Mouse (Mus musculus) heart, embryonic 14.5 days (tissue): Measurements from ENCODE around the gene Stxbp2. TPM values are rescaled to one million over a fixed set of nuclear protein-coding genes. Genes with fewer than 3 reads are reported as not detected.
A peak's percentile ranks its signal among the peaks of the same experiment; 100 is the strongest.
"Not testable (repeated sequence)": the region's sequence is repeated elsewhere in the genome, so short reads cannot be mapped to it uniquely, and the experiment has no call there.

Experiments
- ATAC-seq: fragments of 200-750 bp; cut with Nextera tagmentation; 2 replicates; pipeline ENCODE4 v1.8.0; 2017; ENCODE audit warnings: low read depth, moderate TSS enrichment; ENCODE audit not compliant: insufficient number of reproducible peaks, insufficient read depth, low FRiP score
- H3K27ac ChIP-seq, 2 experiments: fragments of 200-500 bp in 1 of 2; fragments of 300-500 bp in 1 of 2; sonication (generic) in 1 of 2; replicated peaks in 1 of 2; 2 replicates each; pipeline ENCODE4 v1.5.1; 2012 to 2014; ENCODE audit warnings: low read depth in 2 of 2, low read length in 2 of 2, control low read depth in 1 of 2, mild to moderate bottlenecking in 1 of 2, mixed read lengths in 1 of 2; ENCODE audit not compliant: control insufficient read depth in 1 of 2, insufficient read depth in 1 of 2
- H3K27me3 ChIP-seq: fragments of 300-500 bp; sonication (generic); 2 replicates; pipeline ENCODE4 v1.6.1; 2014; ENCODE audit warnings: mild to moderate bottlenecking, low read length, control low read depth; ENCODE audit not compliant: control insufficient read depth, insufficient read depth
- H3K36me3 ChIP-seq: fragments of 300-500 bp; sonication (generic); 2 replicates; pipeline ENCODE4 v1.6.1; 2014; ENCODE audit warnings: mild to moderate bottlenecking, control low read depth, low read length, mixed read lengths; ENCODE audit not compliant: control insufficient read depth, insufficient read depth
- H3K4me1 ChIP-seq, 2 experiments: fragments of 200-500 bp in 1 of 2; fragments of 300-500 bp in 1 of 2; sonication (generic) in 1 of 2; 2 replicates each; pipeline ENCODE4 v1.6.1; 2012 to 2014; ENCODE audit warnings: low read length in 2 of 2, control low read depth in 1 of 2, mixed read lengths in 1 of 2; ENCODE audit not compliant: control insufficient read depth in 2 of 2, insufficient read depth in 2 of 2
- H3K4me2 ChIP-seq: fragments of 300-500 bp; sonication (generic); 2 replicates; pipeline ENCODE4 v1.6.1; 2014; ENCODE audit warnings: mild to moderate bottlenecking, low read length
- H3K4me3 ChIP-seq, 2 experiments: fragments of 200-500 bp in 1 of 2; fragments of 300-500 bp in 1 of 2; sonication (generic) in 1 of 2; 2 replicates each; pipeline ENCODE4 v1.5.1; 2012 to 2014; ENCODE audit warnings: low read length in 2 of 2, mild to moderate bottlenecking in 2 of 2, control low read depth in 1 of 2, low read depth in 1 of 2, moderate library complexity in 1 of 2; ENCODE audit not compliant: control insufficient read depth in 1 of 2, insufficient read depth in 1 of 2
- H3K9ac ChIP-seq: fragments of 300-500 bp; sonication (generic); 2 replicates; pipeline ENCODE4 v1.6.1; 2014; ENCODE audit warnings: mild to moderate bottlenecking, low read length
- H3K9me3 ChIP-seq: fragments of 300-500 bp; sonication (generic); 2 replicates; pipeline ENCODE4 v1.6.1; 2016; ENCODE audit warnings: low read length, control low read depth; ENCODE audit not compliant: control insufficient read depth
- WGBS: fragments of 180-500 bp; shearing (Covaris S2); extraction: QIAGEN DNeasy Blood & Tissue Kit; methylation state at CpG from one replicate; pipeline ENCODE4 v1.1.7; 2014; 5-methylcytosine and 5-hydroxymethylcytosine counted together
- polyA plus RNA-seq: library from polyadenylated mRNA; unstranded; fragments of >200 nt; fragmentation: Nextera tagmentation; extraction: Ambion mirVana; gene quantifications from 2 replicates; pipeline ENCODE4 v1.2.1, GENCODE M21; 2014

The Stxbp2 gene
- 39.0 and 40.2 TPM in 2 replicates for polyA plus RNA-seq

DNA sequence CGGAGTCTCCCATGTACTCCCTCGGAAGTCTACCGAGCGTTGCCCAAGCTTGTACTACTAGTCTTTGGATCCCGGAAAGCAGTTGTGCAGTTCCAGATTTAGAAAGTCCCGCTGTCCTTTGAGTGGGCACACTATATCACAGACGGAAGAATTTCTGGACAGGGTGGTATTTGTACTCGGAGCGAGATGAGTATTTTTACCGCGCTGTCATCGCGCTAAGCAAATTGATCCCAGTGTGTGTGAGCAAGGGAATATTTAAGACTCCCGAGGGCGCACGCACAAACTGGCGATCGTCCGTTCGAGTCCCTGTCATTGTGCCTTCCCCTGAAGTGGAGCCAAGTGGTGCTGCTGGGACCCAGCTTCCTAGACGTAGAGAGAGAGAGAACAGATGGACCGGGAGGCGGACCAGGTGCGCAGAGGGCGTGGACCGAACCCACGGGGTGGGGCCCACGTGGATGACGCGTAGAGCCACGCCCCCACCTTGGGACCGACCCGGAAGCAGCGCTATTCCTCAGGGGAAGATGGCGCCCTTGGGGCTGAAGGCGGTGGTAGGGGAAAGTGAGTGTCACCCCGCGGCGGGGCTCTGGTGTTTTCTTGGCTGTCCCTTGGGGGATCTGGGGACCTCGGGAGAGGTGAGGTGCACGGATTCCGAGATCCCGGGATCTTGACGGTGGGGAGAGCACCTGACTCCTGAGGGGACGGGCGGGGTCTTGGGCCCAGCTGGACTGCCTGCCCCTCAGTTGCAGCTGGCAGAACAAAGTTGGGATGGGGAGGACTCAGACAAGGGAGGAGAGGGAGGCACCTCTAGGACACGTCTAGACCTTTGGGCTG lies at the start of gene Stxbp2:
Stxbp2 (plus strand) TSS at position 309 of the 831 bp plus-strand sequence.
- Histone ChIP-seq H3K27ac (no peak within 1 kb of the TSS), H3K4me3 (peak within 1 kb of the TSS; percentile 54 to 68), H3K4me2 (peak within 1 kb of the TSS; percentile 87), H3K9ac (peak within 1 kb of the TSS; percentile 73), H3K9me3 (no peaks in the 10 kb centered on the region), H3K27me3 (peaks cover 10% of the 10 kb centered on the region; the same call in 1 of the 2 replicates), H3K4me1 (peaks cover 5% of the 10 kb centered on the region in 2 experiments; a peak in 2 of 4 replicates), H3K36me3 (peaks cover 16% of the 10 kb centered on the region)
- ATAC-seq, result peak; percentile 80
- 4% methylated on average over 47 of the region's 47 CpGs for WGBS

DNA sequence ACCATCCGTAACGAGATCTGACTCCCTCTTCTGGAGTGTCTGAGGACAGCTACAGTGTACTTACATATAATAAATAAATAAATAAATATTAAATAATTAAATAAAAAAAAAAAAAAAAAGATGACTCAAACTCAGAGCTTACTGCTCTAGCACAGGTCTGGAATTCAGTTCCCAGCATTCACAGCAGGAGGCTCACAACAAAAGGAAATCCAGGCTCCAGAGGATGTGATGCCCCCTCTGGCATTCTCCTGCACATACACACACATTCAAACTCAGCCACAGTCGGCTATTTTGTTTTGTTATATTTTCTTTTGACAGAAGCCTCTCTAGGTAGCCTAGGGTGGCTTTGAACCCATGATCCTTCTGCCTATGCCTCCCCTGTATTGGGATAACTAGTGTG lies 48.8 kb upstream of the Stxbp2 start:
- H3K4me2 ChIP-seq, H3K4me1 ChIP-seq, H3K9ac ChIP-seq, H3K36me3 ChIP-seq, H3K9me3 ChIP-seq, H3K4me3 ChIP-seq, H3K27ac ChIP-seq, ATAC-seq, H3K27me3 ChIP-seq: not testable (repeated sequence)
- 88% methylated on average over 1 of the region's 3 CpGs for WGBS

DNA sequence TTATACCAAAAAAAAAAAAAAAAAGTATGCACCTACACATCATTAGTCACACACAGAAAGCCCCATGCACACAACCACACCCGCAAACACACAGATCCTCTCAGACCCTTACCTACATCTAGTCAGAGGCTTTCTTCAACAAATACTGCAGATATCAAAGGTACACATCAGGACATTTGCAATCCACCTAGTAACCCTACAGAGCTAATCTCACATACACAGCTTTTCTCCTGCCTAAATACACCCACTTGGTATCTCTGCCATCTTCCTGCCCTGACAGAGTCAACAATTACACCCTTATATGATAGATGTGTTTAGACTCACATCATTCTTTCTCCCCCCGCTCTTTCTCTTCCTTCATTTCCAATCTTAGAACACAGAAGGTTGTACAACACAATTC lies 44.3 kb upstream of the Stxbp2 start:
- H3K27me3 ChIP-seq, result peaks cover 14% of the 10 kb centered on the region
- no peak overlapping the region for H3K4me2 ChIP-seq
- H3K27ac ChIP-seq, result no peak overlapping the region
- ATAC-seq, result no peak
- no peaks in the 10 kb centered on the region for H3K9me3 ChIP-seq
- H3K9ac ChIP-seq, result no peak overlapping the region
- 88% methylated on average over 2 of the region's 2 CpGs for WGBS
- H3K4me1 ChIP-seq, result no peaks in the 10 kb centered on the region; a peak in 1 of 4 replicates
- no peak overlapping the region for H3K4me3 ChIP-seq
- H3K36me3 ChIP-seq, result no peaks in the 10 kb centered on the region

DNA sequence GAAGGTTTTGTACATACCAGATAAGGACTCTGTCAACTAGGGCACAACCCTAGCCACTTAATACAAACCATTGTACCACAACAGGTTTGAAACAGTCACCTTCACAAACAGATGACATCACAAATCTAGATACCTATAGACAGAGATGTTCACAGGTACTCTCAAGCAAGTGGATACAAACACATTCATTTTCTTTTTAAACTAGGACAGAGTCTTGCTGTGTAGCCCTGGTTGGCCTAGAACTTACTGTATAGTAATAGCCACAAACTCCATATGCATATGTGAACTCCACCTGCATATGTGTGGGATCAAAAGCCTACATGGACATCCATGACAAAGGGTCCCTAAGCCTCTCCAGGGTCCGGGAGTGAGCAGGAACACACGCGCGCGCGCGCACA lies 43.8 kb upstream of the Stxbp2 start, which contains the start of gene Camsap3:
Camsap3 (plus strand) TSS at position 301 of the 398 bp plus-strand sequence.
- H3K4me1 ChIP-seq, result no peaks in the 10 kb centered on the region; a peak in 1 of 4 replicates
- no peaks in the 10 kb centered on the region for H3K9me3 ChIP-seq
- peaks cover 14% of the 10 kb centered on the region for H3K27me3 ChIP-seq
- H3K9ac ChIP-seq, result peak within 1 kb of the TSS; percentile 79
- no peak within 1 kb of the TSS for H3K27ac ChIP-seq
- H3K4me3 ChIP-seq, result peak within 1 kb of the TSS; percentile 78 to 88
- 6% methylated on average over 7 of the region's 7 CpGs for WGBS
- no peak for ATAC-seq
- H3K4me2 ChIP-seq, result peak within 1 kb of the TSS; percentile 99
- no peaks in the 10 kb centered on the region for H3K36me3 ChIP-seq

DNA sequence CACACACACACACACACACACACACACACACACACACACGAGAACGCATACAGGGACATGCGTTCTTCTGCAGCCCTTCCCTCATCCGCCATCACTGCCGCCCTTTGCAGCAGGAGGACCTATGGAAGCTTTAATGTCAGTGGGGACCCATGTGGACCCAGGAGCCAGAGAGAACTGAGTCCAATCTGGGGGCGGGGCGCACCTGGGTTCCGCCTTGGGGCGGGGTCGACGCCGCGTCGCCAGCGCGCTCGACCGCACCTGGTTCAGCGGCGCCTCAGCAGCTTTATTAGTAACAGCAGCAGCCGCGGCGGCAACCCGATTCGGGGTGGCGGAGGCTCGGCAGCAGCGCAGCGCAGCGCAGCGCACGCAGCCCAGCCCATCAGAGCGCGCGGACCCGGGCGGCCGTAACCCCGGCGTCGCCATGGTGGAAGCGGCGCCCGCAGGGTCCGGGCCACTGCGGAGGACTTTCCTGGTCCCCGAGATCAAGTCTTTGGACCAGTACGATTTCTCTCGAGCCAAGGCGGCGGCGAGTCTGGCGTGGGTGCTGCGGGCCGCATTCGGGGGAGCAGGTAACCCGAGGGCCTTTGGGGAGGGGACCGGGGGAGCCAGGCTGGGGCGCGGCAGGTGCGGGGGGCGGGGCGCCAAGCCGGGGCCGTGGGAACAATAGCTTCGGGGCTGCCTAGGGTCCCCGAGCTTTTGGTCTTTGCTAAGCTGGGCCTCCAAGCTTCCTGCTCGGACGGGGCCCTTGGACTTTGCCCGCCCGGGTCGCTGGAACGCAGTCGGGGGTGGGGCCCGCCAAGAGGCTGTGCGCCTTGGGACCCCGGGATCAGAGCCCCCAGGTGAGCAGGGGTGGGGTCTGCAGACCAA lies 43.1 kb upstream of the Stxbp2 start:
- WGBS, result under 1% methylated on average over 72 of the region's 77 CpGs
- peak overlapping the region; percentile 99 for H3K4me2 ChIP-seq
- peak overlapping the region; percentile 78 to 88 for H3K4me3 ChIP-seq
- peaks cover 14% of the 10 kb centered on the region for H3K27me3 ChIP-seq
- H3K36me3 ChIP-seq, result no peaks in the 10 kb centered on the region
- no peaks in the 10 kb centered on the region for H3K9me3 ChIP-seq
- peak overlapping the region; percentile 79 for H3K9ac ChIP-seq
- H3K27ac ChIP-seq, result no peak overlapping the region
- 0 out of 2 replicates have a peak, but pooled peaks have one; percentile 18 for ATAC-seq
- H3K4me1 ChIP-seq, result no peaks in the 10 kb centered on the region; a peak in 1 of 4 replicates

DNA sequence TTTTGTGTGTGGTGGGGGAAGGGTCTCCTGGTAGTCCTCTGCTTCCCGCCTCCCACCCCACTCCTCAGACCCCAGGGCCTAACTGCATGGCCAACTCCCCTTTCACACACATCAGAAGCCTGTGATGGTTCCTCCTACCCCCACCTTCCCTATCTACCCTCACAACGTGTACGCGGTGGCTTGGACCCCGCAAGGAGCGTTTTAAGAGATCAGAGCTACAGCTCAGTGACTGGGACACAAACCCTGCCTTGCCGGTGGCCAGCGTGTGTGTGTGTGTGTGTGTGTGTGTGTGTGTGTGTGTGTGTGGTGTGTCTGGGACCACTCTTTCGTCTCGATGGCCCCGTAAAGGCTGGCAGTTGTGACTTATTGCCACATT lies 42.5 kb upstream of the Stxbp2 start:
- Histone ChIP-seq H3K4me2 (peak overlapping the region; percentile 99), H3K27ac (no peak overlapping the region), H3K4me3 (peak overlapping the region; percentile 78 to 88), H3K4me1 (no peaks in the 10 kb centered on the region; a peak in 1 of 4 replicates), H3K9ac (peak overlapping the region; percentile 79), H3K9me3 (no peaks in the 10 kb centered on the region), H3K27me3 (peaks cover 14% of the 10 kb centered on the region), H3K36me3 (no peaks in the 10 kb centered on the region)
- 13% methylated on average over 11 of the region's 11 CpGs for WGBS
- no peak for ATAC-seq

DNA sequence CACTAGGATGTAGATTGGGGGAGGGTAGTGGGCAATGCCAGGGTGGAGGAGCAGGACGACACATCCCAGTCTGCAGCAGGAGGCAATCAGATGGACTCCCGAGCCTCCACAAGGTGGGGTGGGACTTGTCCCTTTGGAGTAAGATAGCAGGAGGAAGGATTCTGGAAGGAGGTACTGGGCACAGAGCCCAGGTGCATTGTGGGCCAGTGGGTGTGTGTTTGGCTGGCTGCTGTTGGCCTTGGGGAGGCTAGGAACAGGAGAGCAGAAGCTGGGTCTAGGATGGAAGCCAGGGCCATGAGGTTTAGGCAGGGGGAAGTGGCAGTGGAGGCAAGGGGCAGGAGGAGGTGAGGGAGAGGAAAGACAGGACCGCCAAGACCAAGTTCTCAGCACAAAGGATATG lies 37.3 kb upstream of the Stxbp2 start:
- no peak overlapping the region for H3K4me3 ChIP-seq
- WGBS, result 41% methylated on average over 3 of the region's 3 CpGs
- H3K9ac ChIP-seq, result no peak overlapping the region
- no peak overlapping the region for H3K4me2 ChIP-seq
- H3K36me3 ChIP-seq, result no peaks in the 10 kb centered on the region
- H3K4me1 ChIP-seq, result peaks cover 0 to 2% of the 10 kb centered on the region in 2 experiments; a peak in 1 of 4 replicates
- no peak overlapping the region for H3K27ac ChIP-seq
- ATAC-seq, result no peak
- H3K9me3 ChIP-seq, result no peaks in the 10 kb centered on the region
- no peaks in the 10 kb centered on the region for H3K27me3 ChIP-seq
